Mouse (Mus musculus) brain, embryonic 14.5 days (tissue): ENCODE data around the gene Tmem51.

Source experiments
- CTCF ChIP-seq: fragments of 200-500 bp; IDR thresholded peaks from 2 replicates; pipeline ENCODE4 v1.5.1; 2012; ENCODE audit warnings: inconsistent platforms, mild to moderate bottlenecking, moderate library complexity, borderline replicate concordance; ENCODE audit not compliant: insufficient read depth, insufficient read length; ENCODE audit errors: extremely low read depth
- POLR2A ChIP-seq: fragments of 200-500 bp; IDR thresholded peaks from 2 replicates; pipeline ENCODE4 v1.6.1; 2012; ENCODE audit warnings: mild to moderate bottlenecking, inconsistent platforms, borderline replicate concordance; ENCODE audit not compliant: poor library complexity, insufficient read depth, insufficient read length, severe bottlenecking; ENCODE audit errors: extremely low read depth

- TF ChIP-seq CTCF (no peak), POLR2A (no peak)
Measured at GRCm38 (mm10) chr4:142079629-142080486, 4.2 kb downstream of the Tmem51 start.
